Mouse (Mus musculus) right cerebral cortex, postnatal 14 days (tissue): Measurements from ENCODE around the gene Fam160a1.
A peak's percentile ranks its signal among the peaks of the same experiment; 100 is the strongest.

Experiments used
- DNase-seq: peaks from one replicate; pipeline ENCODE4 v3.0.0; 2022

Gene Fam160a1

DNA sequence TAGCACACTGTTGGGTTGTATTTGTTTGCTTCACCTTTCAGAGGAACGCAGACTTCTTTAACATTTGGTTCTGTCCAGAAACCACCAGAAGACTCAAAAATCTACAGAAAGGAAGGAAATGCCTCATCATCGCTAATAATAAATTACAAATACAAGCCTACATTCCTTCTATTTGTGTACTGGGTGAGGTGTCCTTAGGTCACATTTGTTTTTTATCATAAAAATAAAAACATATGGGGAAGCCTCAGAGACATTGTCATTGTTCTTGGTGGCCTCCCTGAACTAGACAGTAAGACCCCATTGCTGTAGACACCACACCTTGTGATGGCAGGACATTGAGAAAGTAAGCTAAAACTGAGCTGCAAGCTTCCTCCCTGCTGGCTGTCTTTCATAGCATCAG, at the start of gene Fam160a1:
Gene Fam160a1 (minus strand): TSS at position 101 of the 400 bp plus-strand sequence.
- no peak for DNase-seq

DNA sequence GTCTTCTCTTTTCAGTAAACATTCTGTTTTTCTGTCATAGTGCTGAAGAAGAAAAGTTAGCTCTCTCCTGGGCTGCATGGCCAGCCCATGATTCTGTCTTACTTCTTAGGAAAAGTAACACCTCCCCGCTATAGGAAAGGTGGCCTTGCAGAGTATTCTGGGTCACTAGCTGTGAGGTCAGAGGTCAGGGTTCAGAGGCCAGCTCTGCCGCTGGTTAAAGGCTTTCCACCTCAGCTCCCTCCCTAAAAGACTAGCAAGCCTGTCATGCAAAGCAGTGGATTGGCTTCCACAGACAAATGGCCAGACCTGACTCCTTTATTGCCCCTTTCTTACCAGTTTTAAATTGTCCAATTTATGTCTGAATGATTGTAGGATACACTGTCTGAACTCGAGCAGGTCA, 46.9 kb upstream of the Fam160a1 start:
- no peak for DNase-seq

DNA sequence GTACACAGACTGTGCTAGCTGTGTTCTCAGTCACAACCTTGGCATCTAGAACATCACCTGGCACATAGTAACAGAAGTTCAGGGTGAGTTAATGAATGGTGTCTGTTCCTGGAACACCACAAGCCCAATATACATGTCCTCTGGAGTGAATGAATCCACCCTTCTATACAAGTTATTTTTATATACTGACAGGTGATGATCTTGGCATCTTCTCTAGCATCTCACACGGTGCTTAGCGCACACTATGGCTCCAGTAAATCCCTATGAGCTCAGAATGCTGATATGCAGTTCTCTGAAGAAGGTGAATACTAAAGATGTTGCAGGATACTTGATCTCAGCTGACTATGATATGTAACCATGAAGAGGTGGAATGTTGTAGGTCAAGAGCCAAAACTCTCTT, 45.8 kb upstream of the Fam160a1 start:
- no peak for DNase-seq

DNA sequence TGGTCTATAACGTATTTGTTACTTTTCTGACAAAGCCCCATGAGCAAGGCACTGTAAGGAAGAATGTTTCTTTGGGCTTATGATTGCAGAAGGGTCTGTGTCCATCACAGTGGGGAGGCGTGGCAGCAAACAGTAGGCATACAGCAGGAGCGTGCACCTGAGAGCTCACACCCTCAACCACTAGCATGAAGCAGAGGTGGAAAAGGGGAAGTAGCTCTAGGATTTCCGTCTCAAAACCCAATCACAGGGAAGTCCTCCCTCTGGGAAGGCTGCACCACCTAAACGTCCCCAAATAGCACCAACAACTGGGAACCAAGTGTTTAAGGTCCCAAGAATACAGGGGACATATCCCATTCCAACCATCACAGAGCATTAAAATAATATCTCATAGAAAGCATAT, 43.9 kb upstream of the Fam160a1 start:
- no peak for DNase-seq

DNA sequence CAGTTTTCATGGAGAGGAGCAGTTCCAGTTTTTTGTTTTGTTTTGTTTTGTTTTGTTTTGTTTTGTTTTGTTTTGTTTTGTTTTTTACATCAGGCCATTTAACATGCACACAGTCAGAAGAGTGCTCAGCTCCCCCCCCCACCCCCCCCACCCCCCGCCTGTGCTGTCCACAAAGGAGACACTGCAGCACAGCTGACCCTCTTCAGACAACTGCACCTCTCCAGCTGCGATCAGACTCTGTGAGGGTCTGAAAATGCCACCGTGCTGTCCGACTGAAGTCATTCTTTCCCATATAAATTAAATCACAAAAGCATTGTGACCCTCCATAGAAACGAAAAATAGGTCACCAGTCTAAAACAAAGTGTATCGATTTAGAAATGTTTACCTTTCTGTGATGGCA, 42.2 kb upstream of the Fam160a1 start:
- no peak for DNase-seq

DNA sequence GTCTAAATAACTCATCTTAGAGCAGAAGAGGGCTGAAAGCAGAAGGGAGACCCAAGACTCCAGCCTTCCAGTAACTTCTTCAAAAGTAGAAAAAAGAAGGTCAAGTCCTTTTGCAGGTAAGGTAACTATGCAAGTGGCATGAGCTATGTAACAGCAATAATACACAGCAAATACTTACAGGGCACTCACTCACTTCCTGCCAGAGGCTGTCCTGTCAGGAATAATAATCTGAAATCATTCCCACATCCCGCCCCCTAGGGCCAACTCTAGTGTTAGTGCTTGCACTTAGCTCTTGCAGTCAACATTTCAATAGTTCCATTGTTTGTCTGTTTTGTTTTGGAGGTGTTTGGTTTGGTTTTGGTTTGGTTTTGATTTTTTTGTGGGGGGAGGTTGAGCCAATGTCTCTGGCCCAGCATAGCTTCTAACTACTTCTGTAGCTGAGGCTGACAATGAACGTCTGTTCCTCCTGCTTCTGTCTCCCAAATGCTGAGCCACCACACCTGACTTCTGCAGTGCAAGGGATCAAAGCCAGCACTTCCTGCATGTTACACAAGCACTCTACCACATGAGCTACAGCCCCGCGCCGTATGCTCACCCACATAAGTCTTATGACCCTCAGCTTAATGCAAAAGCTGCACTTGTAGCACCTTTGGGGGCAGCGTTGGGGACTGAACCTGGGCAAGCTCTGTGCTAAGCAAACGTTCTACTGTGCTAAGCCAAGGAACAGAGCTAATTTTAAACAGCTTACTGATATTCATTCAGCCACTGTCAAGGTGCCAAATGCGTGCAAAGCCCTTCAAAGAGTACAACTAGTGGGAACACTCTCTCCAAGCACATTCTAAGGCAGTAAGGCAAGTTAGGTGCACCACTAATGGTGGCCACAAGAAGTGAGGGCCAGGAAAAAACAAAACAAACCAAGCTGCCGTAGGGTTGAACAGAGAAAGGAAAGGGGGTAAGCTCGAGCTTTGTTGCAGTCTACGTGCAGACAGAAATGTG, 41.3 kb upstream of the Fam160a1 start:
- DNase-seq = no peak

- no peak for DNase-seq
These were observed 40.0 kb upstream of the Fam160a1 start for GRCm38 (mm10) chr3:85857083-85857482.

- no peak for DNase-seq
These were observed 38.9 kb upstream of the Fam160a1 start for GRCm38 (mm10) chr3:85855947-85856346.

DNA sequence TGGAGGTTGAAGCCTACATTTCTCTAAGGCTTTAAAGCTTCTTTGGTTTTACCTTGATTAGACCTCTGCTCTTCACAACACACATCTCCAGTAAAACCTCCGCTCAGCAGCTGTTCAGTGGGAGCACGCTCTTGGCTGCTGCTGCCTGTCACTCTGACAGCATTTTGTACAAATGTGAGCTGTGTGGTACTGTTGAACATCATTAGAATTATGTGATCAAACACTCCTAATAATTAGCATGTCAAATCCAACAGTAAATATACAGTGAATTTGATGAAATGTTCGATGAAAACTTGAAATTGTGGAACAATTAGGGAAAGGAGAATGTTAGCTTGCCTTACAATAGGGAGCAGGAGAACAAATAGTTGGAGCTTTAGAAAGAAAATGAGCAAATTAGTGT, 38.0 kb upstream of the Fam160a1 start:
- no peak for DNase-seq

GRCm38 (mm10) chr3:85854143-85854542, 37.1 kb upstream of the Fam160a1 start:
- no peak for DNase-seq

GRCm38 (mm10) chr3:85853715-85854114, 36.6 kb upstream of the Fam160a1 start:
- no peak for DNase-seq

DNA sequence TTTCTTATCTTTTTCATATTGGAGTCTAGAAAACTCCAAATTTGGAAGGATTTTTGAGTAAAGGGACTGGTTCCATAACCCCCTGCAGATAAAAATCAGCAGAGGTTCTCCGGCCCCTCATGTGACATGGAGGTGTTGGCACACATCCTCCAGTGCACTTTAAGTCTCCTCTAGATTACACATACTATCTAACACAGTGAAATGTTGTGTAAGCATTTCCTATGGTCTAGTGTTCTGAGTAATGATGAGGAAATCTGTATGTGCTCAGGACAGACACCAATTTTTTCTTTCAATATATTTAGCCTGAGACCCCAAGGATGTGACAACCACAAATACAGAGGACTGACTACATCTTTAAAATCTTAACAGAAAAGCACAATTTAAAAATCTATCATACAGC, 33.0 kb upstream of the Fam160a1 start:
- no peak for DNase-seq

DNA sequence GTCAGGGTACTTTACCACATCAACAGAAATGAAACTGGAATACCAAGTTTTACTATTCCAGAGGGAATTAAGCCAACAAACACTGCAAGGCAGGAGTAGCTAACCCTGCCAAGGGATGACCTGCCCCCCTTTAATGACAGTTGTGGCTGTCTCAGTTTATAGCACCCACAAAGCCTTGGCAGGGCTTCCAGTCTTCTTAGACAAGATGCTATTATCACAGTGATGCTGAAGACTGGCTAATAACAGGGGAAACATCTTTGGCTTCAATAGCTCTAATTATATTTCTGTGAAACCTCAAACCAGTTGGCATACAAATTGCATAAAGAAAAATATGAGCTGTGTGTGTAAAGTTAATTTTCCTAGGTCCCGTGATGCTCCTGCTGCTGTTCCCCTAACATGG, 29.2 kb upstream of the Fam160a1 start:
- no peak for DNase-seq

DNA sequence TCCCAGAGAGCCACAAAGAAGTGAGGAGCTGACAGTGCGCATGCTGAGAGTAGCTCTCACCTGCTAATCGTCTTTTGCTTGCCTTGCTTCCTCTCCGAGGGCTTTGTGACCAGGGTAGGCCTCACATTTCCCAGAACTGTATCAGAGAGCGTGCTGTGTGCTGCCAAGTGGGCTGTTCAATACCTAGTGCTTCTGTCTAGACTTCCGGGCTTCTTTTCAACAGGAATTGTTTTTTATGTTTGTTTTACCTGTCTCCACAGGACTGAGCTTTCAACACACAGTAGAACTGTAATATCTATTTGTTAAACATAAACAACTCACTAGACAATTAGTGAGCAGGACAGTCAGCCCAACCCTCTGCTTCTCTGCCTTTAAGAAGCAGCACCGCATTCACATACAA, 28.2 kb upstream of the Fam160a1 start:
- DNase-seq = no peak

- peak; percentile 19 for DNase-seq
These were observed 25.8 kb upstream of the Fam160a1 start for GRCm38 (mm10) chr3:85842881-85843218.

GRCm38 (mm10) chr3:85842177-85842880, 25.2 kb upstream of the Fam160a1 start:
- no peak for DNase-seq

DNA sequence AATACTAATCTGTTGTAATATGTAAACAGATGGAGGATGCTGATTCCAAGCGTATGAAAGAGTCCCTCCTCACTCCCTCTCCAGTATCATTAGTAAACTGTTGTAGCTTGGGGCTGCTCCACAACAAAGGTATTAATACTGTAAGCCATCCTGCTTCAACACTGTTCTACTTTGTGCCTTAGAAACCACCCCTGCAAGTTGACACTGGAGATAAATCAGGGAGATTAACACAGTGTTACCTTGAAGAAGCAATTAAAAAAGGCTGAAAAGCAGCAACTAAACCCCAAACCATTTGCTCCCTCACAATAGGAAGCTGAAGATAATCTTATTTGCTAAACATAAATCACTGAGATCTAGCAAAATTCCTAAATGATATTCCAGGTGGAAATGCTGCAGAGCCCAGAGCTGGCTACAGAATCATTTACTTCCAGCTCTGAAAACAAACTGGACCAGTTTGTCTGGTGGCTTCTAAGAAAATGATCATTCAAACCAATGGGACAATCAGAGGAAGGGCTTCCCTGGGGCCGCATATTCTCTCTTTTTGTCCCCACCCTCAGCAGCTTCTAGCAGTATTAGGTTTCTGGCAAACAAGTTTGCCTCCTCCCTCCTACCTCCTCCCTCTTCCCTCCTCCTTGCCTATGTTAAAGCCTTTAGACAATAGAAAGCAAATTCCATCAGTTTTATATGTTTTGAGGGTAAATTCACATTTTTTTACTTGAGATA, 24.5 kb upstream of the Fam160a1 start:
- no peak for DNase-seq

DNA sequence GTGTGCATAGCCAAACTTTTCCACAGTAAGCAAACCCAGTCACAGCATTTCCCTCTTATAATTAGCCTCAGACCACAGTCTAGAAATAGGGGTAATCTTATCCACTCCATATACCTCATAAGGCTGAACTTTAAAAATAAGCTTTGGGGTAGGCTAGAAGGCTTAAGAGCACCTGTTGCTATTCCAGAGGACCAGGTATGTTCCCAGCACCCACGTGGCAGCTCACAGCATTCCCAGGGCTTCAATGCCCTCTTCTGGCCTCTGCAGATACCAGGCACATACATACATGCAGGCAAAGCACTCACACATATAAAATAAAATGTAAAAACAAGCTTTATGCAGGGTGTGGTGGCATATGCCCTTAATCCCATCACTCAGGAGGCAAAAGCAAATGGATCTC, 16.5 kb upstream of the Fam160a1 start:
- DNase-seq = no peak

DNA sequence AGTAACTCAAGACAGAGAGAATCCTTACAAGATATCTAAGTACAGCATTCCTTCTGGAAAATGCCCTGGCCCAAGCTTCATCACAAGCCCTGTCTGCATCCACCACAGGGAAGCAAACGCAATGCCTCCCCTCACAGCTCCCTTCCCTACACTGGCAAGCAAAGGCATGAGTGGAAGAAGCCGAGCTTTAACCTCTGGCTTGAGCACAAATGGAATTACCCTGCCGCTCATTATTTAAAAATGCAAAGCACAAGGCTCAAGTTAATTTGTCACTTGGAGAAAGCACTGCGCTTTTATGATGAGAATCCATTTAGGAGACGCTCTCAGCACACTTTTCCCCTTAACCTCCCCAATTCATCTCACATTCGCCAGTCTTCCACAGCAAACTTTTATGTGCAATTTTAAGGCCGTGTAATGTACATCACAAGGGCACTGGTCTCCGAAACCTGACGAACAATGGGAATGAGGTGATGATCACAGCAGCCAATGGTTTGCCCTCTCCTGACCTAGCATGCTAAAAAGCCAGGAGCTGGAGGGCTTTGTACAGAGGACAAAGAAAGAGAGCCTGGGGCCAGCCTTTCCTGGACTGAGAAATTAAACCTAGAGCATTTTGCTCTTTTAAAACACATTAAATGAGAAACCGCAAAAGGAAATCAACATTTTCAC, 15.5 kb upstream of the Fam160a1 start:
- no peak for DNase-seq

GRCm38 (mm10) chr3:85831785-85832184, 14.7 kb upstream of the Fam160a1 start:
- no peak for DNase-seq

- DNase-seq = no peak
These were observed 12.0 kb upstream of the Fam160a1 start for GRCm38 (mm10) chr3:85829047-85829446.

GRCm38 (mm10) chr3:85827815-85828214, 10.7 kb upstream of the Fam160a1 start:
- DNase-seq = no peak

DNA sequence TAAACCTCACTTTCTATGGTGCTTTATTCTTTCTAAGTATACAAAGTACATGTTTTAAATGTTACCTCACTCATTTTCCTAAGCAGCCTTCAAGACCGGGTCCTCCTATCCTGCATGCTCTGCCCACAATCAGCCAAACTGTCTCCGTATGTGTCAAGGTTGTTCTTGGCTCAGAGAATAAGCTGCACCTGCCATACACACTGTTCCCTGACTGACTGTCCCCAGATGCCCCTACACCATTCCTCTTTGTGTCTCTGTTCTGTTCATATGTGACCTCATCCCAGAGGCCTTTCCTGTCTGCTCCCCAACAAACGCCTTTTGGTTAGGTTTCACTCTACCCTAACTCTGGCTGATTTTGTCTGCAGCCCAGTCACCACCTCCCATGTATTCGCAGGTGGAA, 10.2 kb upstream of the Fam160a1 start:
- DNase-seq = no peak
